7 mouse cellular contexts compared by ENCODE assay signal in the genomic region with DNA sequence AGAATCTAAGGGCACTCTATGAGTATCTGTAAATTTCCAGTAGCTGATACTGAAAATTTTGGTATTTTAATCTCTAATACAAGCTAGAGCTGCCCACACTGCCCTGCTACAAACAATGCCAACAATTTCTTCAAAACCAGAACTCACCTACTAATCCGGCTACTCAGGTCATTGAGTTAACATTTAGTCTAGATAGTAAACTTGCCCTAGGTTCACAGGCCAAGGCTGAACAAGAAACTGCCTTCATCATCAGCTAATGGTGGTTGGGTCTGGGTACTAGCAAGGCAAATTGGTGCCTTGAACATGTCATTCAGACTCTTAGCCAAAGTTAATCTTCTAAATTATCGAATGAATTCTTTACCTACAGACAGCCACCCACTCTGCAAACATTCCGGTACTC. TPM values are rescaled to one million over a fixed set of nuclear protein-coding genes. Genes with fewer than 3 reads are reported as not detected.
DNase-seq lines count a peak whose midpoint lies in the region; ATAC-seq and TF ChIP-seq lines count a peak whose summit lies in the region.

No protein-coding gene starts in this region.

- no peak for TF ChIP-seq CTCF in stomach, postnatal 0 days (IDR thresholded peaks at IDR 0.05; ENCODE audit: low read depth)

- no peak for TF ChIP-seq EP300 in stomach, postnatal 0 days (optimal IDR thresholded peaks at IDR 0.05)

- peak overlapping the region; percentile 100 for H3K4me3 ChIP-seq in lung, embryonic 16.5 days (ENCODE audit: low read length)
- peak overlapping the region; percentile 98 for H3K4me3 ChIP-seq in forebrain, embryonic 15.5 days
- peak overlapping the region; percentile 95; the same call in 1 of the 2 replicates for H3K4me3 ChIP-seq in liver, embryonic 11.5 days (ENCODE audit: low read depth, low read length)
- H3K4me3 ChIP-seq in stomach, postnatal 0 days (ENCODE audit: low read depth, low read length) = no peak overlapping the region; the same call in 1 of the 2 replicates

- DNase-seq in lung, postnatal 10 days = no peak
- no peak for DNase-seq in liver, embryonic 11.5 days (ENCODE audit: low spot score)
- no peak for DNase-seq in stomach, postnatal 0 days (ENCODE audit: low spot score)
- no peak for DNase-seq in c-Kit-positive CD71-positive TER-119-positive erythroid progenitor cells, embryonic 14.5 days (ENCODE audit: low spot score)
- DNase-seq in adrenal gland, postnatal 4 days (ENCODE audit: low spot score in 2 of 2) = no peak

- H3K27ac ChIP-seq in lung, embryonic 16.5 days (ENCODE audit: low read length) = no peak overlapping the region
- H3K27ac ChIP-seq in forebrain, embryonic 15.5 days (replicated peaks) = no peak overlapping the region
- no peak overlapping the region for H3K27ac ChIP-seq in liver, embryonic 11.5 days (ENCODE audit: low read depth, low read length)
- no peak overlapping the region for H3K27ac ChIP-seq in stomach, postnatal 0 days (replicated peaks)

- H3K4me1 ChIP-seq in lung, embryonic 16.5 days (replicated peaks; ENCODE audit: control insufficient read depth, insufficient read depth, low read length) = peaks cover 17% of the 10 kb centered on the region
- H3K4me1 ChIP-seq in forebrain, embryonic 15.5 days = peaks cover 34% of the 10 kb centered on the region
- H3K4me1 ChIP-seq in liver, embryonic 11.5 days (replicated peaks; ENCODE audit: control insufficient read depth, insufficient read depth, low read length) = peaks cover 30% of the 10 kb centered on the region
- no peaks in the 10 kb centered on the region for H3K4me1 ChIP-seq in stomach, postnatal 0 days (replicated peaks; ENCODE audit: control insufficient read depth, insufficient read depth)

- H3K27me3 ChIP-seq in lung, embryonic 16.5 days (ENCODE audit: control insufficient read depth, insufficient read depth, low read depth, low read length) = no peaks in the 10 kb centered on the region
- H3K27me3 ChIP-seq in forebrain, embryonic 15.5 days = no peaks in the 10 kb centered on the region
- H3K27me3 ChIP-seq in liver, embryonic 11.5 days (replicated peaks; ENCODE audit: control insufficient read depth, insufficient read depth, low read length) = no peaks in the 10 kb centered on the region
- no peaks in the 10 kb centered on the region for H3K27me3 ChIP-seq in stomach, postnatal 0 days (ENCODE audit: control insufficient read depth, insufficient read depth, low read length)

- H3K9ac ChIP-seq in lung, embryonic 16.5 days (ENCODE audit: low read length) = 0 out of 2 replicates have a peak overlapping the region, but pooled peaks have one; percentile 6
- no peak overlapping the region for H3K9ac ChIP-seq in forebrain, embryonic 15.5 days (replicated peaks)
- H3K9ac ChIP-seq in liver, embryonic 11.5 days (ENCODE audit: low read depth, low read length) = no peak overlapping the region; the same call in 1 of the 2 replicates
- H3K9ac ChIP-seq in stomach, postnatal 0 days (ENCODE audit: low read length) = no peak overlapping the region

- no peaks in the 10 kb centered on the region for H3K9me3 ChIP-seq in lung, embryonic 16.5 days (ENCODE audit: control insufficient read depth, low read length)
- no peaks in the 10 kb centered on the region for H3K9me3 ChIP-seq in forebrain, embryonic 15.5 days
- H3K9me3 ChIP-seq in liver, embryonic 11.5 days (ENCODE audit: control insufficient read depth, low read length) = no peaks in the 10 kb centered on the region
- no peaks in the 10 kb centered on the region for H3K9me3 ChIP-seq in stomach, postnatal 0 days (ENCODE audit: control insufficient read depth, low read length)

- H3K36me3 ChIP-seq in lung, embryonic 16.5 days (ENCODE audit: control insufficient read depth, insufficient read depth, low read length) = no peaks in the 10 kb centered on the region
- H3K36me3 ChIP-seq in forebrain, embryonic 15.5 days = no peaks in the 10 kb centered on the region
- no peaks in the 10 kb centered on the region; the same call in 1 of the 2 replicates for H3K36me3 ChIP-seq in liver, embryonic 11.5 days (ENCODE audit: control insufficient read depth, insufficient read depth, low read length)
- no peaks in the 10 kb centered on the region for H3K36me3 ChIP-seq in stomach, postnatal 0 days (ENCODE audit: control insufficient read depth, insufficient read depth, low read length)

- ATAC-seq in lung, embryonic 16.5 days (ENCODE audit: low read depth) = no peak
- no peak for ATAC-seq in forebrain, embryonic 15.5 days (replicated peaks)
- no peak for ATAC-seq in liver, embryonic 11.5 days (replicated peaks; ENCODE audit: low FRiP score)
- no peak for ATAC-seq in stomach, postnatal 0 days (ENCODE audit: low FRiP score, low TSS enrichment)

- peak overlapping the region; percentile 81 for H3K4me2 ChIP-seq in lung, embryonic 16.5 days (ENCODE audit: low read depth, low read length)
- peak overlapping the region; percentile 58 for H3K4me2 ChIP-seq in forebrain, embryonic 15.5 days (replicated peaks)
- peak overlapping the region; percentile 79 for H3K4me2 ChIP-seq in liver, embryonic 11.5 days
- peak overlapping the region; percentile 74 for H3K4me2 ChIP-seq in stomach, postnatal 0 days (replicated peaks; ENCODE audit: low read depth)

- WGBS in lung, embryonic 16.5 days = 38% methylated on average over 3 of the region's 3 CpGs
- 71% methylated on average over 3 of the region's 3 CpGs for WGBS in forebrain, embryonic 15.5 days
- 63% methylated on average over 3 of the region's 3 CpGs for WGBS in liver, embryonic 11.5 days
- 40% methylated on average over 3 of the region's 3 CpGs for WGBS in stomach, postnatal 0 days

RNA-seq across cellular contexts. Expression of a gene that starts 2.2 kb away (rescaled TPM):
- polyA plus RNA-seq in lung, embryonic 16.5 days (2015; fragmentation: Nextera tagmentation; extraction: Ambion mirVana) = 124 and 144 TPM in 2 replicates
- polyA plus RNA-seq in forebrain, embryonic 15.5 days (2015; fragmentation: Nextera tagmentation; extraction: Ambion mirVana) = 323 and 349 TPM in 2 replicates
- 127 and 143 TPM in 2 replicates for polyA plus RNA-seq in liver, embryonic 11.5 days (2014; fragmentation: Nextera tagmentation; extraction: Ambion mirVana)
- polyA plus RNA-seq in stomach, postnatal 0 days (2015; fragmentation: Nextera tagmentation; extraction: Ambion mirVana) = 94.0 and 111 TPM in 2 replicates
- total RNA-seq in adrenal gland, postnatal 4 days (2021) = 100 to 1,000 TPM; 108 to 116 TPM

RNA-seq across cellular contexts. Expression of a gene that starts 37.6 kb away (rescaled TPM):
- 4.0 and 4.5 TPM in 2 replicates for polyA plus RNA-seq in lung, embryonic 16.5 days (2015; fragmentation: Nextera tagmentation; extraction: Ambion mirVana)
- 6.2 and 6.4 TPM in 2 replicates for polyA plus RNA-seq in forebrain, embryonic 15.5 days (2015; fragmentation: Nextera tagmentation; extraction: Ambion mirVana)
- polyA plus RNA-seq in liver, embryonic 11.5 days (2014; fragmentation: Nextera tagmentation; extraction: Ambion mirVana) = 0.45 TPM in 2 replicates
- 3.8 and 4.0 TPM in 2 replicates for polyA plus RNA-seq in stomach, postnatal 0 days (2015; fragmentation: Nextera tagmentation; extraction: Ambion mirVana)
- 1 to 10 TPM; 5.6 to 7.5 TPM for total RNA-seq in adrenal gland, postnatal 4 days (2021)

RNA-seq across cellular contexts. Expression of a gene that starts 56.4 kb away (rescaled TPM):
- polyA plus RNA-seq in lung, embryonic 16.5 days (2015; fragmentation: Nextera tagmentation; extraction: Ambion mirVana) = 37.7 and 38.3 TPM in 2 replicates
- polyA plus RNA-seq in forebrain, embryonic 15.5 days (2015; fragmentation: Nextera tagmentation; extraction: Ambion mirVana) = 42.1 and 45.8 TPM in 2 replicates
- 24.1 and 26.9 TPM in 2 replicates for polyA plus RNA-seq in liver, embryonic 11.5 days (2014; fragmentation: Nextera tagmentation; extraction: Ambion mirVana)
- 36.6 and 36.7 TPM in 2 replicates for polyA plus RNA-seq in stomach, postnatal 0 days (2015; fragmentation: Nextera tagmentation; extraction: Ambion mirVana)
- total RNA-seq in adrenal gland, postnatal 4 days (2021) = 10 to 100 TPM; 68.8 to 71.5 TPM
